Mouse (Mus musculus): Measurements from ENCODE around the gene Gm8890.
"Not testable (repeated sequence)": the region's sequence is repeated elsewhere in the genome, so short reads cannot be mapped to it uniquely, and the experiment has no call there.

Gene Gm8890

DNA sequence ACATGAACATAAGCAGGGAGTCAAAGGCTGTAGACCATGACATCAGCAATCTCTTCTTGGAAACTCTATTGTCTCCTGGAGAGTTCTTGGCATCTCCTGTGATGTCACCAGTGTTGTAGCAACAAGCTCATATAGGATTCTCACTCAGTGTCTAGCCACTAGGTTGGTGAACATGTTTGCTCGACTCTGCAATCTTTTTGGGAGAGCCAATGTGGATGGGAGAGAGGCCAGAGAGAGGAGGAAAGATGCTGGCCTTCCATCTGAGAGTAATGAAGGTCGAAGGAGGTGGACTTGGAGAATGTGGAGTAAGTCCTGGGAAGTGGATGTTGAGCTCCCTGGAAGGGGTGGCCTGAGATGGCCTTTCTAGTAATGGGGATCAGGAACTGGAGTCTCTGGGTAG lies at the start of gene Gm8890:
Gene Gm8890, plus strand, starts transcription at position 301 of the 400 bp plus-strand sequence.
- DNase-seq (ENCODE audit: low read depth, low spot score), result not testable (repeated sequence)

- not testable (repeated sequence) for DNase-seq (ENCODE audit: low read depth, low spot score)
These were observed 388 bp downstream of the Gm8890 start for GRCm38 (mm10) chr5:11256221-11256620.
